Mouse (Mus musculus) C2C12 (cell line): Measurements from ENCODE around the gene Ywhah.

Source experiments
- CTCF ChIP-seq: IDR thresholded peaks from one replicate; pipeline ENCODE4 v1.5.1; 2011; ENCODE audit not compliant: control insufficient read depth, insufficient read depth, insufficient read length
- FOSL1 ChIP-seq: IDR thresholded peaks from one replicate; pipeline ENCODE4 v1.8.0; 2011; ENCODE audit warnings: mild to moderate bottlenecking, low read length; ENCODE audit not compliant: poor library complexity, insufficient read depth, severe bottlenecking
- MAX ChIP-seq: IDR thresholded peaks from one replicate; pipeline ENCODE4 v1.6.1; 2011; ENCODE audit warnings: mild to moderate bottlenecking, control low read depth
- MYOD1 ChIP-seq: IDR thresholded peaks from one replicate; pipeline ENCODE4 v1.6.1; 2011; ENCODE audit warnings: low read depth; ENCODE audit not compliant: control insufficient read depth, insufficient read length
- MYOG ChIP-seq: IDR thresholded peaks from one replicate; pipeline ENCODE4 v1.6.1; 2011; ENCODE audit not compliant: control insufficient read depth, insufficient read length; ENCODE audit errors: extremely low read depth
- USF1 ChIP-seq: IDR thresholded peaks from one replicate; pipeline ENCODE4 v1.6.1; 2011; ENCODE audit warnings: low read depth, mild to moderate bottlenecking, control low read depth, moderate library complexity

DNA sequence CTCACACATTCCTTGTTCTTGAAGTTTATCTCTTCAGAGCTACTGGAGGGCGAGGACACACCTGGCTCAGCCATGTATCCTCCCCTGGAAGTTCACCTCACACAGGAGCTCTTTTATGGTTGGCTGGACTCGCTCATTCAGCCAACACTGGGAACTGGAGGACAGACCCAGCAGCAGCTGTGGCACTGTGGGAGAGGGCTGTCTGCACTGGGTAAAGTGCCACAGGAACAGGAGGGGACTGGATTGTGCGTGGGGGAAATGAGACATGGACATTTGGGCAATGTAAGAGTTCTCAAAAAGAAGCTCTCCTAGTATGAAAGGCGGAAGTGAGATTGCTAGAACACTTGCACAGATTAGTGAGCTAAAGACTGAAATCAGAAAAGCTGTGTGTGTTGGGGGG lies 22.9 kb upstream of the Ywhah start:
- no peak for TF ChIP-seq MAX
- TF ChIP-seq CTCF: no peak
- no peak for TF ChIP-seq USF1
- TF ChIP-seq MYOD1: no peak
- TF ChIP-seq FOSL1: no peak
- no peak for TF ChIP-seq MYOG
